Mouse (Mus musculus) testis, adult 2 months (tissue): ENCODE results near the gene Adpgk.

ENCODE experiments used
- CTCF ChIP-seq: fragments of 200-500 bp; IDR thresholded peaks from 2 replicates; pipeline ENCODE4 v1.5.1; 2012; ENCODE audit warnings: low read depth, mild to moderate bottlenecking, inconsistent platforms, low read length, moderate library complexity; ENCODE audit not compliant: control insufficient read depth, insufficient read depth, insufficient replicate concordance
- POLR2A ChIP-seq: fragments of 200-500 bp; IDR thresholded peaks from 2 replicates; pipeline ENCODE4 v1.6.1; 2012; ENCODE audit warnings: low read depth, mild to moderate bottlenecking, inconsistent platforms, low read length, moderate library complexity; ENCODE audit not compliant: control insufficient read depth

DNA sequence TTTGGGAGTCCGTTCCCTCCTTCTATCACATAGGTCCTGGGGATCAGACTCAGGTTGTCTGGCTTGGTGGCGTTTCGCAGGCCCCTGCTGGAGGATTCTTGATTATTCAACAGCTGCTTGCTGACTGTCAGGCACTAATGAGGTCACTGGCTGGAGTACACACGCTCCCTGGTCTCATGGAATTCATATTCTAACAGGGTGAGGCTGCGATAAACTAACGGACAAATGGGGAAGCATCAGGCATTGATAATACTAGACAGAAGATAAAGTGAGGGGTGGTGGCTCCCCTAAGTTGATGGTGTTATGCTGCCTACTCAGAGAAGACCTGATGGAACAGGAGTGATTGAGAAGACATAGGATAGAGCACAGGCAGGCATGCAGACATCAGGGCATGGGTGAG is 5.7 kb upstream of the Adpgk start:
- TF ChIP-seq CTCF (no peak), POLR2A (no peak)
